Mouse (Mus musculus) E14TG2a.4 (cell line): ENCODE measurements around the gene Elovl1.

Experiments used
- H3K27me3 ChIP-seq: 2 replicates; pipeline ENCODE4 v1.6.1; 2014; ENCODE audit warnings: low read length, control low read depth; ENCODE audit not compliant: insufficient read depth
- H3K36me3 ChIP-seq: 2 replicates; pipeline ENCODE4 v1.6.1; 2014; ENCODE audit warnings: low read length, control low read depth; ENCODE audit not compliant: insufficient read depth
- H3K4me1 ChIP-seq: replicated peaks from 2 replicates; pipeline ENCODE4 v1.6.1; 2014; ENCODE audit warnings: low read depth, low read length, control low read depth
- H3K4me3 ChIP-seq: replicated peaks from 2 replicates; pipeline ENCODE4 v1.5.1; 2014; ENCODE audit warnings: mild to moderate bottlenecking, low read length
- H3K9me3 ChIP-seq: 2 replicates; pipeline ENCODE4 v1.6.1; 2014; ENCODE audit warnings: low read length, control low read depth
- CTCF ChIP-seq: conservative IDR thresholded peaks from 2 replicates; pipeline ENCODE4 v1.5.1; 2014; ENCODE audit warnings: low read length
- NANOG ChIP-seq: IDR thresholded peaks from 2 replicates; pipeline ENCODE4 v1.6.1; 2014; ENCODE audit warnings: borderline replicate concordance, low read length, mixed read lengths
- POU5F1 ChIP-seq: IDR thresholded peaks from 2 replicates; pipeline ENCODE4 v1.6.1; 2014; ENCODE audit warnings: low read length, borderline replicate concordance

Elovl1 gene

DNA sequence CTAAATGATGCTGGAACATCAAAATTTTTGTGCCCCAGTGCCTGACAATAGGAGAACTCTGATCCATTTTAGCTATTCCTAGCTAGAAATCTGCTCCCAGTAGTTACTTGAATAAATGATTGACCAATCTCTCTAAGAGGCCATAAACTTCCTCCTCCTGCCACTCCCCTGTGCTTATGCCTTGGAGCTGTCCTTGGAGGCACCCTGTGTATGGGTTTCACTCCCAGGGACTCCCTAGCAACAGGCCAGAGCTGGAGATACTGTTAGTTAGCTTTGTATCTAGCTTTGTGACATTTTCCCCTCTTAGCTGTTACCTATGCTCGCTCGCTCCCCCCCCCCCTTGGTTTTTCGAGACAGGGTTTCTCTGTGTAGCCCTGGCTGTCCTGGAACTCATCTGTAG is 6.5 kb upstream of the Elovl1 start:
- Histone ChIP-seq H3K9me3 (no peaks in the 10 kb centered on the region), H3K4me3 (no peak overlapping the region), H3K4me1 (no peaks in the 10 kb centered on the region), H3K27me3 (no peaks in the 10 kb centered on the region), H3K36me3 (peaks cover 34% of the 10 kb centered on the region)
- TF ChIP-seq POU5F1 (no peak), NANOG (no peak), CTCF (no peak)

DNA sequence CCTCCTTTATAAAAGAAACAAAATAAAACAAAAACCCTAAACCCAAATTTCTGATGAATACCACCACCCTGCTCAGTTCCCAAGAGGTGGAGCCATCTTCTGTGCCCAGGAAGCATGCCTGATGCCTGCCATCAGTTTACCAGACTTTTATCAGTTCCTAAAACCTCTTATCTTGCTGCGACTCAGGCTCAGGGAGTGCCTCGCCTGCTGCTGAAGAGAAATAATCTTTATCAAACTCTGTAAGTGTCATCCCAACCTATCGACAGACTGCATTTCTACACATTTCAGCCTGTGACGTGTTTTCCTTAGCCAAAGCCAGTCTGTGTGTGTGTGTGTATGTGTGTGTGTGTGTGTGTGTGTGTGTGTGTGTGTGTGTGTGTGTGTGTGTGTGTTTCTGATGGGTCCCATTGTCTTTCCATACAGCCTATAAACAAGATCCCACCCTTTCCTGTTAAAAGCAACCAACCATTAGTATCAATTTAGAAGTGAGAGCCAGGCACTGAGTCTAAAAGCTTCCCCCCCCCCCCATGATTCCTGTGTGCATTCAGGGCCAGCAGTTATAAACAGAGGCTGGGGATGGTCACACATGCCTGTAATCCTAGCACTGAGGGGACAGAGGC is 3.2 kb upstream of the Elovl1 start:
- peaks cover 25% of the 10 kb centered on the region for H3K4me1 ChIP-seq
- no peaks in the 10 kb centered on the region for H3K27me3 ChIP-seq
- H3K4me3 ChIP-seq = no peak overlapping the region
- TF ChIP-seq POU5F1 = no peak
- H3K36me3 ChIP-seq = peaks cover 12% of the 10 kb centered on the region; the same call in 1 of the 2 replicates
- H3K9me3 ChIP-seq = no peaks in the 10 kb centered on the region

DNA sequence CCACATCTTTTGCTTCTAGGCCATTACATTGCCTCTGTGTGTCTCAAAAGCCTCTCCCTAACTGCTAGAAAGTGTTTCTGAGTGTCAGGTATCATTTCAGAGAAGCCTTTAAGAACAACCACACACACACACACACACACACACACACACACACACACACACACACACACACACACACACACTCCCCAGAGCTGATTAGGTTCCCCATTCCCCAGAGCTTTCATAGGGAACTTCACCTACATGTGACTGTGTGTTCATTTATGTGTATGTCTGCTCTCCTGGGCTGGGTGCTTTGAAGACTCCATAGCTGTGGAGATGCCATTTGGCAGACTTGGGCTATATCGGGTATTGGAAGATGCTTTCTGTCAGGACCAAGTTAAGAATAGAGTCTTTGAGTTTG is 2.5 kb upstream of the Elovl1 start:
- Histone ChIP-seq H3K36me3 (peaks cover 14% of the 10 kb centered on the region), H3K4me3 (no peak overlapping the region), H3K27me3 (no peaks in the 10 kb centered on the region), H3K4me1 (peaks cover 32% of the 10 kb centered on the region), H3K9me3 (no peaks in the 10 kb centered on the region)
- TF ChIP-seq POU5F1 (no peak), CTCF (no peak), NANOG (no peak)

DNA sequence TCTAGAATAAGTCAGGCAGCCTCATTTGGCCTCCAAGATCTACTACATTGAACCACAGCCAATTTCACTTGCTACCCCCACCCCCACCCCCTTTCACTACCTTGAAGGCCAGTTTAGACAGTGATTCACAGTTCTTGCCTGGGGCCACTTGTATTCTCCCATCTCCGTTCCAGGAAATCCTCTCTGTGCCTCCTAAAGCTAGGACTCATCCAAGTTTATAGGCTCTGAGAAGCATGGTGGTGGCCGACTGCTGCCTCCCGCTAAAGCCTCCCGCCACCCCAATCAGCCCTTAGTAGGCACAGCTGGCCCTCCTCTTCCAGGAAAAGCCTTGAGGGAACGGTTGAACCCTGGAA is 502 bp upstream of the Elovl1 start:
- Histone ChIP-seq H3K36me3 (peaks cover 28% of the 10 kb centered on the region), H3K9me3 (no peaks in the 10 kb centered on the region), H3K27me3 (no peaks in the 10 kb centered on the region), H3K4me1 (peaks cover 52% of the 10 kb centered on the region), H3K4me3 (peak overlapping the region; percentile 85)
- no peak for TF ChIP-seq NANOG
- no peak for TF ChIP-seq POU5F1
- TF ChIP-seq CTCF = no peak

DNA sequence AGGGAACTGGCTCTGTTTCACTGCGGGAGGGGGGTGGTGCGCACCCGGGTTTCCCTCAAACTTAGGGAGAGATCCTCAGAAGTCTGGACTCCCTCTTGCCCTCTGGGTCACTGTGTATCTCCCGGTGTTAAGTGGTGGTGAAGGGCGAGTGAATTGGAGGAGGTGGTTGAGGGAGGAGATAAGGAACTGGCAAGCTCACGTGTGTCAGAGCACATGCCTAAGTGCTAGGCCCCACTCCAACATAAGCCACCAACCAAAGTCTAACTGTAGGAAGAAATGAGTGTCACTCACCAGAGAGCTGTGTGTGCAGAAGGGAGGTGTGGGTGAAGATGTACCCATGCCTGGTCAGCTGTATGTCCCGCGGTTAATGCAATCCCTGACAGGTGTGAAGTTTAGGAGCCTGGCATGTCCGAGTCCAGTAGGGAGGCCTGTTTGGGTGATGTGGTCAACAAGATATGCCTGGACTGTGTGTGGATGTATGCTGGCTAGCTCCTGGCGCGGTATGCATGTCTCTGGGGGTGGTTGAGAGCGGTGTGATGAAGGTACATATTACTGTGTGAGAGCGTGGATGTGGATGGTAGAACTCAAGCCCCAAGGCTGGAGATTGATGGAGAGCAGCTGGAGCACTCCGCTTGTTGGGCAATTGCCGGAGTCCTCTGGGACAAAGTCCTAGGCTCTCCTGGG is 780 bp downstream of the Elovl1 start:
- no peak for TF ChIP-seq NANOG
- TF ChIP-seq POU5F1 = no peak
- TF ChIP-seq CTCF = no peak
- Histone ChIP-seq H3K4me3 (peak overlapping the region; percentile 85), H3K9me3 (no peaks in the 10 kb centered on the region), H3K4me1 (peaks cover 65% of the 10 kb centered on the region), H3K27me3 (no peaks in the 10 kb centered on the region), H3K36me3 (peaks cover 41% of the 10 kb centered on the region)

DNA sequence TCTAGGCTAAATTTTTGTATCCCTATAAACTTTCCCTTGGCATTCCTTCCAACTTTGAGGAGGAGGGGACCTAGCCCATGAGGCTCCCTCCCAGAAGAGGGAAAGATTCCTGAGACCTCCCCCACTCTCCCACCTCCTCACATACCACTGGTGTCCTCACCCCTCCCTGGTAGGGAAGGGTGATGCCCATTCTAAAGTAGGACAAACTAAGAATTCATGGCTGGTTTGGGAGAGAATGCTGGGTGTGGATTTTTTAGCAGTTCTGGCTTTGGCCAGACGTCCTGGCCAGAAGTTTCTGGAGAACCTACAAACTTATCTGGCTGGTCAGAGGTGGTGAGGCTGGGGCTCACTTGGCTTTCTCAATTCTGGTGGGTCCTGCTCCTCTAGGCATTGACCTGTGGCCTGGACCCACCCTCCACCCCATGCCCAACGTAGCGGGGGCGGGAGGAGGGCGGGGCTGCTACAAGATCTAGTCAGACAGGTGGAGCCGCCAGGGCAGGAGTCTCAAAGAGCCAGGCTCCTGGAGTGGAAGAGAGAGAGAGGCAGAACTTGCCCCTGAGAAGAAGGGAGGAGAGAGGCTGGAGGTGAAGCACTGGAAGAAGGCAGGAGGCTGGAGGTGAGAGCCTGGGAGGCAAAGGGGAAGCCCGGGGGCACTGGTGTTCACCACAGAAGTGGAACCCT is 1.5 kb downstream of the Elovl1 start:
- H3K4me1 ChIP-seq = peaks cover 72% of the 10 kb centered on the region
- TF ChIP-seq POU5F1 (no peak), CTCF (no peak), NANOG (no peak)
- H3K36me3 ChIP-seq = peaks cover 48% of the 10 kb centered on the region
- H3K27me3 ChIP-seq = no peaks in the 10 kb centered on the region
- H3K9me3 ChIP-seq = no peaks in the 10 kb centered on the region
- H3K4me3 ChIP-seq = peak overlapping the region; percentile 26; the same call in 1 of the 2 replicates

DNA sequence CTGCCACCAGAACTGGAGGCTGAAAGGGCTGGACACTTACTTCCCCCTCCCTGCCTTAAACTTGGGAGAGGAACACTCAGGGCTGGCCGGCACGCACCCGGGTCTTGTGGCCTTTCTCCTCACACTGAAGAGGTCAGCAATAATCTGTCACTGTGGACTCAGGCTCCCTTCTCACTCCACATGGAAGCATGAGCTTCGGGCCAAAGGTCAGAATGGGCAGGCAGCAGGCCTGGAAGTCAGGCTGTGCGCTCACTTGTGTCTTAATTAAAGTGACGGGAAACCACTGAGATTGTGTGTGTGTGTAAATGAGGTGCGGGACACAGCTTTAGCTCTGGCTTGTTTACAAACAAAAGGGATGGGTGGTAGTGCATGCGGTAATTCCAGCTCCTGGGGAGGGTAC is 4.4 kb downstream of the Elovl1 start:
- H3K36me3 ChIP-seq = peaks cover 71% of the 10 kb centered on the region
- no peak overlapping the region for H3K4me3 ChIP-seq
- TF ChIP-seq CTCF (no peak), POU5F1 (no peak), NANOG (no peak)
- no peaks in the 10 kb centered on the region for H3K27me3 ChIP-seq
- no peaks in the 10 kb centered on the region for H3K9me3 ChIP-seq
- H3K4me1 ChIP-seq = peaks cover 88% of the 10 kb centered on the region

DNA sequence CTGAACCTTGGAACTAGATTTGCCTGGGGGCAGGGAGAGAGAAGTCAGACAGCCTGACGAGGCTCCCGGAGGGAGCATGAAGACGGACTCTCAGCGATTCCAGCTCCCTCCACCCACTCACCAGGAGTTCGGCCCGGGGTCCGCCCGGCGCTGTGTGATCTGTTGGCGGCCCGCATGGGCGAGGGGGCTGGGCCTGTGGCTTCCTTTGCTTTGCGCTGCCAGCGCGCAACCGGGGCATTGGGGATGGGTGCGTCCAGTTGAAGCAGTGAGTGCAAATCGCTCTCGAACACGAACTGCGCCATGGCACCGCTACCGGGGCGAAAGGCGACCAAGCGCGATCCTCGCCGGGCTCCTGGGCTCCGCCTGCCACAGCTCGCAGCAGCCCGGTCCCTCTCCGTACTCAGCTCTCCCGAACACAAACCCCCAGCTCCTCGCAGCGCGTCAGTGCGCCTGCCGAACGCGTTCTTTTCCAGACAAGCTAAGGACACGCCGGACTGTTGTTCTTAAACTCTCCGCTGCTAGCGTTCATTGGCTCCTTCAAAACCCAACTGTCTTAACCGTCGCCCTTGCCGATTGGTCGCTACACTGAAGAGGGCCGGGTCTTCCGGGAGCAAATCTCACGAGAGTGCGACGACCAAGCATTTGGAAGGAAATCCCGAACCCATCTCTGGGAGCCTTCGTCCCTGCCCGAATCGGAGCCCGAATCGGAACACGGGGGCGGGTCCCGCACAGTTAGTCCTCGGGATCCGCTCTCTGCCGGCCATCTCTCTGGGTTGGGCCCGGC is 9.1 kb downstream of the Elovl1 start, which contains the start of gene Cdc20:
Cdc20 (minus strand) TSS at position 533 of the 784 bp plus-strand sequence.
- H3K4me1 ChIP-seq = peaks cover 52% of the 10 kb centered on the region
- peak within 1 kb of the TSS; percentile 97 for H3K4me3 ChIP-seq
- peaks cover 47% of the 10 kb centered on the region for H3K36me3 ChIP-seq
- no peaks in the 10 kb centered on the region for H3K27me3 ChIP-seq
- no peaks in the 10 kb centered on the region for H3K9me3 ChIP-seq
- TF ChIP-seq NANOG (no peak), CTCF (no peak), POU5F1 (no peak)
